Mouse (Mus musculus): ENCODE data around the gene Rpgrip1. TPM values are rescaled to one million over a fixed set of nuclear protein-coding genes. Genes with fewer than 3 reads are reported as not detected.
A peak's percentile ranks its signal among the peaks of the same experiment; 100 is the strongest.

Rpgrip1 gene
- polyA plus RNA-seq, 1 experiment: 0.95 TPM

DNA sequence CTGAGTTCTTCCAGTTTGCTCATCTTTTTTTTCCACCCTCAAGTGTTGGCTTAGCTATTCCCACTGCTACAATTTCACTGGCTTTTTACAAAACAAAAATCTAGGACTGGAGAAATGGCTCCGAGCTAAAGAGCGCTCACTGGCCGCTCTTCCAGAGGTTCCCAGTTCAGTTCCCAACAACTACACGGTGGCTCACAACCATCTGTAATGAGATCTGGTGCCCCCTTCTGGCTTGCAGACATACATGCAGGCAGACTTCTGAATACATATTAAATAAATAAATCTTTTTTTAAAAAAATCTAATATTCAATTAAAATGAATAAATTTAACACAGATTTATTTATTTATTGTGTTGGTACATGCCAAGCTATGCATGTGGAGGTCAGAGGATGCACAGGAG is 36.0 kb downstream of the Rpgrip1 start:
- H3K27ac ChIP-seq (replicated peaks; ENCODE audit: low read depth, low read length): no peak overlapping the region
- no peaks in the 10 kb centered on the region for H3K4me1 ChIP-seq (ENCODE audit: control insufficient read depth, insufficient read depth, insufficient read length, low read length)
- H3K4me3 ChIP-seq (ENCODE audit: insufficient read depth, low read depth, low read length): no peak overlapping the region

DNA sequence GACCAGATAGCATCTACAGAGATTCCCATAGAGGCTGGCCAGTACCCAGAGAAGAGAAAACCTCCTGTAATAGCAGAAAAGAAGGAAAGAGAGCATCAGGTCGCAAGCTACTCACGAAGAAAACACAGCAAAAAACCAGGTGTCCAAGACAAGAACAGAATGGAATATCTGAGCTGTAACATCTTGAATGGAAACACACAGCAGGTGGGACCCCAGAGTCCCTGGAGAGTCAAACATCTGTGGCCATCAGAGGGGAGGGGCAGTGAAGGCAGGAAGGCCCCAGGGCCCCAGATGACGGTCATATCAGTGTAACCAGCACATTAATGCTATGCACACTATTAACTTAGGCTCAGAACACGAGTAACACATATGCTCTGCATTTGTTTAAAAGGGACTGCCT is 39.4 kb downstream of the Rpgrip1 start:
- H3K27ac ChIP-seq (replicated peaks; ENCODE audit: low read depth, low read length): no peak overlapping the region
- H3K4me1 ChIP-seq (ENCODE audit: control insufficient read depth, insufficient read depth, insufficient read length, low read length): no peaks in the 10 kb centered on the region
- no peak overlapping the region for H3K4me3 ChIP-seq (ENCODE audit: insufficient read depth, low read depth, low read length)

DNA sequence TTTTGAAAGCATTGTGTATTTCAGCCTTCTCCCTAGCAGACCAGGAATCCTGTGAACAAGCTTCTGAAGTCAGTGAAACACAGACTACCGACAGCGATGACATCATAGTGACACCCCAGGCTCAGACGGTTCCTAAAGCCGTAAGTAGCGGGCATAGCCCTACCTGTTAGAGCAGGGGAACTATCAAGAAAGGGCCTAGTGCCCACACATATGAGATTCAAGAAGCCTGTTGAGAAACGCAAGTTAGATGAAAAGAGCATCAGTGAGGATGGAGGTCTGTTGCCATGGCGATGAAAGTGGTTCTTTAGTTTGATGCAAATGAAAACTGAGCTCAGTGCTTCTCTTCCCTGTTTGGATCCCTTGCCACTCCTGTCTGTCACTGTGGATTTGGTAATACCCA is 41.7 kb downstream of the Rpgrip1 start:
- Histone ChIP-seq H3K4me3 (ENCODE audit: insufficient read depth, low read depth, low read length) (no peak overlapping the region), H3K27ac (replicated peaks; ENCODE audit: low read depth, low read length) (no peak overlapping the region), H3K4me1 (ENCODE audit: control insufficient read depth, insufficient read depth, insufficient read length, low read length) (no peaks in the 10 kb centered on the region)

DNA sequence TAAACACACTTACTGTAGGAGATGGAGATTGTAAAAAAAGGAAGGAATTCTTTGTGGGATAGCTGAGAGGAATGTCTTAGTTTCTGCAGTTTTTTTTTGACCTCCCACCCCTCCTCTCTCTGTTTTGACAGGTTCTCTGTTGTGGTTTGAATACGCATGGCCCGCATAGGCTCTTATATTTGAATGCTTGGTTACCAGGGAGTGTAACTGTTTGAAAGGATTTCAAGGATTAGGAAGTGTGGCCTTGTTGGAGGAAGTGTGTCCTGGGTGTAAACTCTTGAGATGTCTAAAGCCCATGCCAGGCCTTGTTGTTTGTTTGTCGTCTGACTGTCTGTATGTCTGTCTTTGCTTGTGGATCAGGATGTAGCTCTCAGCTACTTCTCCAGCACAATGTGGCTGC is 42.1 kb downstream of the Rpgrip1 start:
- no peak overlapping the region for H3K27ac ChIP-seq (replicated peaks; ENCODE audit: low read depth, low read length)
- H3K4me3 ChIP-seq (ENCODE audit: insufficient read depth, low read depth, low read length): no peak overlapping the region
- no peaks in the 10 kb centered on the region for H3K4me1 ChIP-seq (ENCODE audit: control insufficient read depth, insufficient read depth, insufficient read length, low read length)

DNA sequence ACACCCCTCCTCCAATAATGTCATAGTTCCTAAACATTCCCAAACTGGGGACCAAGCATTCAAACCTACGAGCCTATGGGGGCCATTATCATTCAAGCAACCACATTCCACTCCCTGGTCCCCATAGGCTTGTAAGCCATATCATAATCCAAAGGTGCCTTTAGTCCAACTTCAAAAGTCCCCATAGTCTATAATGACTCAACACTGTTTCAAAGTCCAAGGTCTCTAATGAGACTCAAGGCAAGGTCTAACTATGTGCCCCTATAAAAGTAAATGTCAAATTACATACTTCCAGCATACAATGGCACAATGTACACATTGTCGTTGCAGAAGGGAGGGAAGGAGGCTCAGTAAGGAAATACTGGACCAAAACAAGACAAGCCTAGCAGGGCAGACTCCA is 44.5 kb downstream of the Rpgrip1 start:
- H3K4me3 ChIP-seq (ENCODE audit: insufficient read depth, low read depth, low read length): no peak overlapping the region
- no peaks in the 10 kb centered on the region for H3K4me1 ChIP-seq (ENCODE audit: control insufficient read depth, insufficient read depth, insufficient read length, low read length)
- H3K27ac ChIP-seq (replicated peaks; ENCODE audit: low read depth, low read length): no peak overlapping the region

DNA sequence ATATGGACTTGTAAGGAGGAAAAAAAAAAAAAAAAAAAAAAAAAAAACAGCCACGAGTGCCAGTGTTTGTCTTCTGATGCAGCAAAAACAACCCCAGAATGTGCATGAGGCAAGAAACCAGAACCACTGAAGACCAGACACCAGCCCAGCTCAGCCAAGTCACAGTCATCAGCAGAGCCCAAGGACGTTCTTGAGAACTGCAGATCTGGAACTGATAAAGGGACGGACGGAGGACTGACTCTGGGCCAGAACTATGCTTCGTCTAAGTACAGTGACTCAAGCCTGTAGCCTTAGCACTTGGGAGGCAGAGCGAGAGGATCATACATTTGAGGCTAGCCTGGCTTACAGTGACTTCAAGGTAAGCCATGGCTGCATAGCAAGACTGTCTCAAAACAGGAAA is 50.4 kb downstream of the Rpgrip1 start:
- H3K4me1 ChIP-seq (ENCODE audit: control insufficient read depth, insufficient read depth, insufficient read length, low read length): no peaks in the 10 kb centered on the region
- no peak overlapping the region for H3K27ac ChIP-seq (replicated peaks; ENCODE audit: low read depth, low read length)
- H3K4me3 ChIP-seq (ENCODE audit: insufficient read depth, low read depth, low read length): no peak overlapping the region

DNA sequence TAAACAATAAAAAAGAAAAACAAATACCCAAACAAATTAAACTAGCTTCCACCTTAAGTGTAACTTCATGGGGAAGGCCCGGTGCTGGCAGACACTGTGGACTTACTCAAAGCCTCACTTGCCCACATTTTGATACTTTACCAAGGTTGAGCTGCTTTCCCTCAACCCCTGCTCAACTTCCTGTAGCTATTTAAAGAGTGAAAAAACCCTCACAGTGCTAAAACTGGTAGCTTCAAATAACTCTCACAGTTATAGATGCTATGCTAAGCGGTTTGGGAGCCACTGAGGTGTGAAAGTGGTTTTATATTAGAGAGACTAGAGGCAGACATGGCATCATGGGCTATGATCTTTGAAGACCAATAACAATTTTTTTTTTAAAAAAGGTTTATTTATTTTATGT is 56.1 kb downstream of the Rpgrip1 start:
- H3K4me1 ChIP-seq (ENCODE audit: control insufficient read depth, insufficient read depth, insufficient read length, low read length): no peaks in the 10 kb centered on the region

DNA sequence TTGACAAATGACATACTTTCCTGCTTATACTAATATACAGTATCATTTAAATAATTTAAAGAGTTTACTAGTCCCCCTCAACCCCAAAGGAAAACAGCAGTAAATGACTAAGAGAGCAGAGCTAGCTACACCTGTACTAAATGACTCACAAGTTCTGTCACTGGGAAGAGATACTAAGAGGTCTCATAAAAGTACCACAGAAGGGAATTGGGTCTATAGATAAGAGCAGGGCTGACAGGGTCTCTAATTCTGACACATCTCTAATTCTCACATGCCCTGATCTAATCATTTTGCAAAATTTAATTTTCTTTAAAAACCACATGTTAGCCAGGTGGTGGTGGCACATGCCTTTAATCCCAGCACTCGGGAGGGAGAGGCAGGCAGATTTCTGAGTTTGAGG is 78.3 kb downstream of the Rpgrip1 start:
- Histone ChIP-seq H3K4me3 (ENCODE audit: insufficient read depth, low read depth, low read length) (no peak overlapping the region), H3K27ac (replicated peaks; ENCODE audit: low read depth, low read length) (no peak overlapping the region), H3K4me1 (ENCODE audit: control insufficient read depth, insufficient read depth, insufficient read length, low read length) (no peaks in the 10 kb centered on the region)

More for the DNA sequence above, 56.1 kb downstream of the Rpgrip1 start:
- Histone ChIP-seq H3K27ac (replicated peaks; ENCODE audit: low read depth, low read length) (no peak overlapping the region), H3K4me3 (ENCODE audit: insufficient read depth, low read depth, low read length) (no peak overlapping the region)

DNA sequence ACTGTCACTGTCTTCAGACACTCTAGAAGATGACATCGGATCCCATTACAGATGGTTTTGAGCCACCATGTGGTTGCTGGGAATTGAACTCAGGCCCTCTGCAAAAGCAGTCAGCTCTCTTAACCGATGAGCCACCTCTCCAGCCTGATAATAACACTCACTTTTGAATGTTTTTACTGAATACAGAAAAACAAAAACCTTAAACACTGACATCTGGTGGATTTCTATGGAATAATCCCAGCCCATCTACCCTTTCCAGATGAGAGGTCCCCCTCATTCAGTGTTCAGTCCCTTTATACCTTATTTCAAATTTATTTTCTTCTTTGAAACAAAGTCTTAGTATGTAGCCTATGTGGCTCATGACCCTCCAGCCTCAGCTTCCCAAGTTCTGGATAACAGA is 79.0 kb downstream of the Rpgrip1 start:
- no peaks in the 10 kb centered on the region for H3K4me1 ChIP-seq (ENCODE audit: control insufficient read depth, insufficient read depth, insufficient read length, low read length)
- no peak overlapping the region for H3K27ac ChIP-seq (replicated peaks; ENCODE audit: low read depth, low read length)

DNA sequence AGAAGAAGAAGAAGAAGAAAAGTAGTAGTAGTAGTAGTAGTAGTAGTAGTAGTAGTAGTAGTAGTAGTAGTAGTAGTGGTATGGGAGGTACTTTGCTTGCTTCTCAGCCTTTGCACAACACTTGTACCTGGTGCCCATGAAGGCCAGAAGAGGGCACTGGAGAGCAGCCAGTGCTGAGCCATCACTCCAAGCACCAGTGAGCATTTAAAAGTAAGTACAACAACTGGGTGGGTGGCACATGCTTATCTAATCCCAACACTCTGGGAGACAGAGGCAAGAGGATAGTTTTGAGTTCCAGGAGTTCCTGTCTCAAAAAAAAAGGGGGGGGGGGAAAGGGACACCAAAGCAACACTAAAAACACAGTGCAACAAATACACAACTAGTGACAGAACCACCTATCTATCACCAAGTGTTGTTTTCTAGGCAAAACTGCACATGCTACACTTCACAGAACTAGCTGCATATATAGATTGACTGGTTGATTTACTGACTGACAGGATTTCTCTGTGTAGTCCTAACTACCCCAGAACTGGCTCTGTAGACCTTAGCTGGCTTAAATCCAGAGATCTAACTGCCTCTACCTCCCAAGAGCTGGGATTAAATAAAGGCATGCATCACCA is 80.3 kb downstream of the Rpgrip1 start:
- Histone ChIP-seq H3K27ac (replicated peaks; ENCODE audit: low read depth, low read length) (no peak overlapping the region), H3K4me1 (ENCODE audit: control insufficient read depth, insufficient read depth, insufficient read length, low read length) (no peaks in the 10 kb centered on the region), H3K4me3 (ENCODE audit: insufficient read depth, low read depth, low read length) (no peak overlapping the region)

More for the DNA sequence above, 79.0 kb downstream of the Rpgrip1 start:
- H3K4me3 ChIP-seq (ENCODE audit: insufficient read depth, low read depth, low read length): no peak overlapping the region

DNA sequence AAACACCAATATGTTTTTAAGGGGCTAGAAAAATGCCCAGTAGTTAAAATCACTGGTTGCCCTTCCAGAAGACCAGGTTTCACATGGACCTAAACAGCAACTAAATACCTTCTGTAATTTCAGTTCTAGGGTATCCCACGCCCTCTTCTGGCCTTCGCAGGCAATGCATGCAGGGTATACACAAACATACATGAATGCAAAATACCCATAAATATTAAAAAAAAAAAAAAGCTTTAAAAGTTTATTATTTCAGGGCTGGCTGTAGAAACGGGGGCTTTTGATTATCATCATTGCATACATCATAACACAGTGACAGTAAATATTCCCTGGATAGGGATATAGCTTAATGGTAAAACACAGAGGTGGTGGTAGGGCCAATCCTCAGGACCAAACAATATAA is 85.2 kb downstream of the Rpgrip1 start:
- H3K4me3 ChIP-seq (ENCODE audit: insufficient read depth, low read depth, low read length): no peak overlapping the region

DNA sequence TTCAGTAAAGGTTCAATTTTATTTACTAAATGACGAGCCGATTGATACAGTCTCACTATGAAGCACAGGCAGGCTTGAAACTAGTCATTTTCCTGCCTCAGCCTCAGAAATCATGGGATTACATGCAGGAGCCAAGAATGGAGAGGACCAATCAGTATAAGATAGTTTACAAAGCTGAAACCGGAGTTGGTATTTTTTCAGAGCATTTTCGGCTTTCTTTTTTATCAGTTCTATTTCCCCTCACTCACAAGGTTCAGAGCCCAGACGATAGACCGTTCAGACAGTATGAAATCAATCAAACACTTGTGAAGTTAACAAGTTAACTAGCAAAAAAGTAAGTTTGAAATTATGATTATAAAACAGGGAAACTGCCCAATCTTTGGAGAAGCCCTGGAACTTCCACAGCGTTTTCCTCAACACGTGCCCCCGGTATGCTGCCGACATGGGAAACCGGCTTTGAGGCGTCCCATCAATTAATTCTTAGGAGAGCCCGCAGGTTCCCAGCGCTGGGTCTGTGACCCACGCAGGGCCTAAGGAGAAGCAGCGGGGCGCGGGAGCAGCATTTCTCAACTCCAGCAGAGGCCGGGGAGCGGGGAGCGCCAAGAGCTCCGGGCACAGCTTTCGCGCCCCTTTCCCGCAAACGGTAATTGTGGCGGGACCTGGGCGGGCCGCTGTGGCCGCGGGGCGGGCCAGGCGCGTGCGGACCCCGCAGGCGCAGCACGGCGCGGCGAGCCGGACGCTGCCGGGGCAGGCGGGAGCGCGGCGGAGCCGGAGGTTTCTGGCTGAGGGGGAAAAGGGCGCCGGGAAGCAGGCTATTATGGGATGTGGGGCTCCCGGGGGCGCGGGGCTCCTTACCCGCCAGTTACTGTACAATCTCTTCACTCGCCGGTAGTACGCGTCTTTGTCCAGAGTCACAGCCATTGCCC is 86.0 kb downstream of the Rpgrip1 start:
- Histone ChIP-seq H3K4me3 (ENCODE audit: insufficient read depth, low read depth, low read length) (peak overlapping the region; percentile 99), H3K4me1 (ENCODE audit: control insufficient read depth, insufficient read depth, insufficient read length, low read length) (peaks cover 2% of the 10 kb centered on the region; the same call in 1 of the 2 replicates), H3K27ac (replicated peaks; ENCODE audit: low read depth, low read length) (peak overlapping the region; percentile 71)

More for the DNA sequence above, 85.2 kb downstream of the Rpgrip1 start:
- Histone ChIP-seq H3K27ac (replicated peaks; ENCODE audit: low read depth, low read length) (no peak overlapping the region), H3K4me1 (ENCODE audit: control insufficient read depth, insufficient read depth, insufficient read length, low read length) (peaks cover 2% of the 10 kb centered on the region; the same call in 1 of the 2 replicates)

DNA sequence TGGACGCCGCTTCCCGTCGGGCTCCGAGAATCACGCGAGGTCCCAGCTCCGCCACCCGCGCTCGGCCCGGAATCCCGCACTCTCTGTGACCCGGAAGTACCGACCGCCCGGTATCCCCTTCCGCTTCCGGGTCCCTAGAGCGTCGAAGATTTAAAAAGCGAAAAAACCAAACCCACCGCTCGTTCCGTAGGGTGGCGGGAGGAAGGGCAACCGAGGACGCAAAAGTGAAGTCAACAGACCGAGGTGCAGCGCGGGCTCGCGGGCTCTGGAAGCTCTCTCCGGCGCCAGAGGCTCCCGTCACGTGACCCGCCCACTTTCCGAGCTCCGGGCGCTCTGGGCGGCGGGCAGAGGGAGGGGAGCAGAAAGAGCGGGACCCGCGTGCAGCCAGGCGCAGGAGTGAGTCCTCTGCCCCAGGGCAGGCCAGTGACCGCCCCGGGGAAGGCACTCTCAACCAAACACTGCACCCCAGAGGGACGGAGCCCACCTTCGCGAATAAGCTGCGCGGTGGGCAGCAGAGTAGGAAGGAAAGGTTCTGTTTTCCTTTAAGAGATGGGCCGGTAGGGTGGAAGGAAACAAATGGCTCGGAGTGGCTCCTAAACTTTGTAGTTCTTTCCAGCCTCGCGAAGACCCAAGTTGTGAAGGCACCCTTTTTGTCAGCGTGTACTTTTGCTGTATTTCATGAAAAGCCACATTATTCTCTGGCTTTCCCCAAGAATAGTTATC is 86.8 kb downstream of the Rpgrip1 start, which contains the start of gene Supt16:
Gene Supt16 (minus strand): TSS at position 261 of the 723 bp plus-strand sequence.
- Histone ChIP-seq H3K4me3 (ENCODE audit: insufficient read depth, low read depth, low read length) (peak within 1 kb of the TSS; percentile 99), H3K27ac (replicated peaks; ENCODE audit: low read depth, low read length) (peak within 1 kb of the TSS; percentile 98), H3K4me1 (ENCODE audit: control insufficient read depth, insufficient read depth, insufficient read length, low read length) (peaks cover 2% of the 10 kb centered on the region; the same call in 1 of the 2 replicates)

DNA sequence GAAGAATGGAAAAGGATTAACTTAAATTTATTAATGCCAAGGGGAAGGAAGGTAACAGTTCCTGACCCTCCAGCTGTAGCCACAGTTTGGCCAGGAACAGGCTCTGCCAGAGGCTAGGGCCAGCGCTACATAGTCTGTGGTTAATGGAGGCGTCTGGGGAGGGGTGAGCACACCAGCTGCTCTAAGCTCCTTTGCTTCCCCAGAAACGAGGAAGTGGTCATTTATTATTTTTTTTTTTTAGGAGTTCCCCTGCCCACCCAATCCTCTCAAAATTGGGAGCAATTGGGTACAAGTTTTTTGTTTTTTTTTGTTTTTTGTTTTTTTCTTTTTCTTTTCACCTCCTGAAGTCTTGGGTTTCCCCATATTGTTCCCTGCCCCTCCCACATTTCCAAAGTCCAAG is 87.6 kb downstream of the Rpgrip1 start:
- no peak overlapping the region for H3K4me3 ChIP-seq (ENCODE audit: insufficient read depth, low read depth, low read length)
- H3K4me1 ChIP-seq (ENCODE audit: control insufficient read depth, insufficient read depth, insufficient read length, low read length): peaks cover 2% of the 10 kb centered on the region; the same call in 1 of the 2 replicates
- no peak overlapping the region for H3K27ac ChIP-seq (replicated peaks; ENCODE audit: low read depth, low read length)

DNA sequence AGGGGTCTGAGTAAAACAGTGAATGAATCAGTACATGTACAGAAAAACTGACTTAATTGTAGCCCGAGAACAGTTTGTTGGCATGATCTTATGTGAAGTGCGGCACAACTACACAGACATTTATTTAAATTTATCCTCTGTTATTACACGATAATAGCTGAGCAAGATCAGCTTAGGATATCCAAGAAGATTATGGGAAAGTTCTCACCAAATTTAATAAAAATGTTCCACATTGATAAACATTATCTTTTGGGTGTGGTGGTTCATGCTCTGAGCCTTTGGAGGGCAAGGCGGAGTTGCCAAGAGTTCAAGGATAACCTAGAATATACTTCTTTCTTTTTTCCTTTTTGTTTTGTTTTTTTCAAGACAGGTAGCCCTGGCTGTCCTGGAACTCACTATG is 88.9 kb downstream of the Rpgrip1 start:
- peaks cover 2% of the 10 kb centered on the region; the same call in 1 of the 2 replicates for H3K4me1 ChIP-seq (ENCODE audit: control insufficient read depth, insufficient read depth, insufficient read length, low read length)
- no peak overlapping the region for H3K27ac ChIP-seq (replicated peaks; ENCODE audit: low read depth, low read length)
- H3K4me3 ChIP-seq (ENCODE audit: insufficient read depth, low read depth, low read length): no peak overlapping the region
